Mouse (Mus musculus): Measurements from ENCODE around the gene 4632433K11Rik. TPM values are rescaled to one million over a fixed set of nuclear protein-coding genes. Genes with fewer than 3 reads are reported as not detected.
A peak's percentile ranks its signal among the peaks of the same experiment; 100 is the strongest.
"Not testable (repeated sequence)": the region's sequence is repeated elsewhere in the genome, so short reads cannot be mapped to it uniquely, and the experiment has no call there.

4632433K11Rik gene
- polyA plus RNA-seq, 1 experiment from 2014 or later, result 0.13 TPM

DNA sequence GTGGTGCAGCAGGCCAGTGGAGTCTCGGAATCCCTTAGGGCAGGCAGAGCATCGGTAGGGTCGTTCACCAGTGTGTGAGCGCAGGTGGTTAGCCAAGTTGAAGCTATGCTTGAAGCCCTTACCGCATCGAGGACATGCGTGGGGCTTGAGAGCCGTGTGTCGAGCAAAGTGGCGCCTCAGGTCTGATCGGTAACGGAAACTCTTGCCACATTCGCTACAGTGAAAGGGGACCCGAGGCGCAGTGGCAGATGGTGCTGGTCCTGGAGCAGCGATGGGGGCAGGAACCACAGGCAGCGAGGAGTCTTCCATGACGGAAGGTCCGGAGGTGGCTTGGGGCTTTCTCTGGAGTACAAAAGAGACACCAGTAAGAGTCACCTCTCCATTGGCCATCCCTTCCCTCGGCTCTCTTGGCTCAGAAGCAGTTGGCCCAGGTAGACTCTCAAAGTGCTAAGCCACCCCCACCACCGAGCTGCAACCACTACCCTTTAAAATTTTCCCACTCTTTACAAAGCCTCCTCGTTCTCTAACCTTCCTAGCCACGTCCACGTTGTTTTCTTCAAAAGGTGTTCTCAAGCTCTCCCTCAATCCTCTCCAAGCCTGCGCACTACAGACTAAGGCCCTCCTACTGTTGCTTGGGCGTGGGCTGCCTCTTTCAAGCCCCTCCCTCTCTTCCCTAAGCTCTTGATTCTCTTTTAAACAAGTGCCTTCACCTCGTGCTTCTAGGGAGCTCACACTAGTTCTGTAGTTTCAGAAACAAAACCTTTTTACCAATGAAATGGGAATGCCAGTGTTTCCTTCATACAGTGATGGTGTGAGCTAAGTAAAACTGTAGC, 21.0 kb upstream of the 4632433K11Rik start:
- 92% methylated on average over 27 of the region's 27 CpGs for WGBS

DNA sequence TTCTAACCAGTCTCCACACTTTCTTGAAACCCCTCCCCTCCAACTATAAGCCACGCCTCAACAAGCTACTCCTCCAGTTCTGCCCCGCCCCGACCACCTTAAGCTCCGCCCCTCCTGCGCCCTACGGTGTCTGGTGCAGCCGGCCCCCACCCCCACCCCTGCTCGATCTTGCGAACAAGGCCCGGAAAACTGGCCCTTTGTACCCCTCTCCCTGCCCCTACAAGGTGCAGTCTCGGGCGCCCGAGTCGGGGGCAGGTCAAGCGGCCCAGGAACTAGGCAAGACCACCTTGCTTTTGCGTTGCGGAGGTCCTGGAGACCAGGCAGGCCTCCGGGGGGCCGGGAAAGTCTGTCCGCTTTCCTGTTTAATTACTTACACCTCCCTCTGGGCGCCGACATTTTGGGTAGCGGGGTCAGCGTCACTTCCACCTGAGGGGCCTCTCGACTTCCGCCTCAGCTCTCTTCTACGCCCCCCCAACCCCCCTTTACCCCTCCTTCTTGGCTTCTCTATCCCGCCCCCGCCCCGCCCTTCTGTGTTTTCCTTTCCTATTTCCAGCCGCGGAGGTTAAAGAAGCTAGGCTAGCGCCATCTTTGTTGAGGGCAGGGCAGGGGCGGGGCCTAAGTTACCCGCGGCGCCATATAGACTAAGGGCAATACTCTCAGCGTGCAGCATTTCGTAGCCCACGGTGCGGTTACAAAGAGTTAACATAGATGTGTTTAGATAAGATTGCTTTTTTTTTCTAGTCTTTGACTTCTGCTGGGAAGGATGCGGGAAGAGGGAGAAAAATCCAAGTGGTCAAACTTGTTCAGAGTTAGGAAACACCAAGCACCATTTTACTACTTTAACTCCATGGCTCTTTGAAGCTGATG, 19.4 kb upstream of the 4632433K11Rik start, which contains the start of the genes Zfp524 and Fiz1:
Zfp524 (plus strand) TSS at position 165 of the 867 bp plus-strand sequence.
Fiz1 (minus strand) TSS at position 447 of the 867 bp plus-strand sequence.
- H3K9me3 ChIP-seq, result no peaks in the 10 kb centered on the region
- WGBS, result under 1% methylated on average over 41 of the region's 42 CpGs
- H3K4me1 ChIP-seq, result peaks cover 14% of the 10 kb centered on the region
- peak within 1 kb of the TSS; percentile 99 for H3K27ac ChIP-seq
- peak within 1 kb of the TSS; percentile 83 for H3K9ac ChIP-seq
- peak within 1 kb of the TSS; percentile 68 for H3K4me3 ChIP-seq
- peak; percentile 82 for ATAC-seq (ENCODE audit: low FRiP score, low read depth)
- peaks cover 52% of the 10 kb centered on the region for H3K36me3 ChIP-seq
- H3K27me3 ChIP-seq, result no peaks in the 10 kb centered on the region
- peak within 1 kb of the TSS; percentile 70 for H3K4me2 ChIP-seq (replicated peaks)

More for the DNA sequence above, 21.0 kb upstream of the 4632433K11Rik start:
- peaks cover 65% of the 10 kb centered on the region for H3K36me3 ChIP-seq
- peaks cover 5% of the 10 kb centered on the region; the same call in 1 of the 2 replicates for H3K9me3 ChIP-seq
- H3K4me2 ChIP-seq (replicated peaks), result peak overlapping the region; percentile 62
- H3K4me3 ChIP-seq, result peak overlapping the region; percentile 68
- no peak overlapping the region for H3K27ac ChIP-seq
- H3K27me3 ChIP-seq, result no peaks in the 10 kb centered on the region
- ATAC-seq (ENCODE audit: low FRiP score, low read depth), result no peak
- H3K9ac ChIP-seq, result no peak overlapping the region
- peaks cover 10% of the 10 kb centered on the region for H3K4me1 ChIP-seq

DNA sequence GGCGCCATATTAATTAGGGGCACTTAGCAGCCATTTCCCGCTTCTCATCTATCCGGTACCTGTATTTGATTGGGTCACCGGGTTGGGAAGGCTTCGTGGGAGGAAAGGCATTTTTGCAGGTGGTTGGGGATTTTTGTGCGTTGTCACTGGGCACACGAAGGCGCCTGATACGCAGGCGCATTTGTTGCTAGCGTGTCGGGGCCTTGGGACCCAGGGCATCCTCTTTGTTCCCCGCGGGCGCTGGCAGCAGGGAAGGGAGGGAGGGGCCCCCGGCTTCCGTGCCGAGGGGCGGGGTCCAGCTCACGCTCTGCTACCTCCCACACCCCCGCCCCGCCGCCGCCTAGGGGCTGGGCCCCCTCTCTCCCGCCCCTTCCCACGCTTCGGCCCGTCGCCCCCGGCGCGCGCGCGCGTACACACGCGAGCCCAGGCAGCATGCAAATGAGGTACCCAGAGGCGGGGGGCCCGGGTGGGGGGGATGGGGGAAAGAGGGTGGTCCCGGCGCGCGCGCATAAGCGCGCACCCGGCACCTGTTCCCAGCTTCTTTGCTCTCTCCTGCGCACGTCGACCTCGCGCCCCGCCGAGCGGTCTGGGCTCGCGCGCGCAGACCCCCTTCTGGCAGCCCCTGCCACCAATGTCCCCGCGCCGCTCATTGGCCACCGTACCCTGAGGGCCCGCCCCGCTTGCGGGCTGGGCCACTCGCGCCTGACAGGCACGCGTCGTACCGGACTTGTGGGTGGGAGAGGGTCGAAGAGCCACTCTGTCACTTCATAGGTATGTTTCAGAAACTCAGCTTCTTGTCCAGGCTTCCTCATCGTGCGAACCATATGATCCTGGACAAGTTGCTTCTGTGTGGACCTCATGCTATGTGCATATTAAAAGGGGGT, 18.6 kb upstream of the 4632433K11Rik start, which contains the start of gene Gm44973:
Gm44973 (plus strand) TSS at position 379 of the 884 bp plus-strand sequence.
- WGBS, result 1% methylated on average over 60 of the region's 76 CpGs
- Histone ChIP-seq H3K9me3 (no peaks in the 10 kb centered on the region), H3K9ac (peak within 1 kb of the TSS; percentile 83), H3K4me2 (replicated peaks) (peak within 1 kb of the TSS; percentile 70), H3K36me3 (peaks cover 44% of the 10 kb centered on the region), H3K4me3 (peak within 1 kb of the TSS; percentile 68), H3K27me3 (no peaks in the 10 kb centered on the region), H3K4me1 (peaks cover 15% of the 10 kb centered on the region), H3K27ac (peak within 1 kb of the TSS; percentile 99)
- ATAC-seq (ENCODE audit: low FRiP score, low read depth), result peak; percentile 78

DNA sequence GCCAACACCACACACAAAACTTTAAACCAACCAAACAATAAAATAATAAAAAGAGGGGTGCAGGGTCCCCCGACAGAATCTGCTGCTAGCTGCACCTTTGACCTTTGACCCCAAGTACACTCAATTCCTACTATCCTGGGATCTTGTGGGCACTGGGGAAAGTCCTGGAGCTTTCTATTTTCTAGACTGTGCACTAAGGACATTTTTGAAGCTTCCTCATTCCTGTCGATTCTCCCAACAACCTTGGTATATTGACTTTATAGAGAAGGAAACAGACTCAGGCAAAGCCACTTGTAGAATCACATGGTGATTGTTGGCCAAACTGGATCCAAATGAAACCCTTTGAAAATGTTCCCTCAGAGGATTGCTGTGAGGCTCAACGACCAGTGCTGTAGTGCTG, 17.9 kb upstream of the 4632433K11Rik start:
- Histone ChIP-seq H3K36me3 (peaks cover 37% of the 10 kb centered on the region), H3K4me2 (replicated peaks) (peak overlapping the region; percentile 70), H3K27ac (peak overlapping the region; percentile 99), H3K4me3 (peak overlapping the region; percentile 68), H3K9ac (peak overlapping the region; percentile 65), H3K4me1 (peaks cover 17% of the 10 kb centered on the region), H3K27me3 (no peaks in the 10 kb centered on the region), H3K9me3 (no peaks in the 10 kb centered on the region)
- ATAC-seq (ENCODE audit: low FRiP score, low read depth), result no peak
- 59% methylated on average over 3 of the region's 3 CpGs for WGBS

DNA sequence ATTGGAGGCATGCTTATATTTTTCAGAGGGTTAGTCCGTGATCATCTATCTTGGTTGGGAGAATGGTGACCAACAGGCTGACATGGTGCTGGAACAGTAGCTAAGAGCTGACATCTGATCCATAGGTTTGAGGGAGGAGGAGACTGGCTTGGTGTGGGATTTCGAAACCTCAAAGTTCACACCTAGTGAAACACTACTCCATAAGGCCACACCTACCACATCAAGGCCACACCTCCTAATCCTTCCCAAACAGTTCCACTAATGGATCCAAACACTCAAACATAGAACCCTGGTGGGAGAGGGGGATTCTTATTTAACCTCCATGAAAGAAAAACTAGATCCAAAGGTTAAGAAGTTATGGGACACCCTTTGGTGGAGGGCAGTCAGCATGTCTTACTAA, 17.0 kb upstream of the 4632433K11Rik start:
- Histone ChIP-seq H3K9ac (no peak overlapping the region), H3K4me1 (peaks cover 25% of the 10 kb centered on the region), H3K27me3 (no peaks in the 10 kb centered on the region), H3K27ac (no peak overlapping the region), H3K4me2 (replicated peaks) (no peak overlapping the region), H3K9me3 (no peaks in the 10 kb centered on the region), H3K4me3 (no peak overlapping the region), H3K36me3 (peaks cover 33% of the 10 kb centered on the region)
- ATAC-seq (ENCODE audit: low FRiP score, low read depth), result no peak
- 96% methylated on average over 2 of the region's 2 CpGs for WGBS

DNA sequence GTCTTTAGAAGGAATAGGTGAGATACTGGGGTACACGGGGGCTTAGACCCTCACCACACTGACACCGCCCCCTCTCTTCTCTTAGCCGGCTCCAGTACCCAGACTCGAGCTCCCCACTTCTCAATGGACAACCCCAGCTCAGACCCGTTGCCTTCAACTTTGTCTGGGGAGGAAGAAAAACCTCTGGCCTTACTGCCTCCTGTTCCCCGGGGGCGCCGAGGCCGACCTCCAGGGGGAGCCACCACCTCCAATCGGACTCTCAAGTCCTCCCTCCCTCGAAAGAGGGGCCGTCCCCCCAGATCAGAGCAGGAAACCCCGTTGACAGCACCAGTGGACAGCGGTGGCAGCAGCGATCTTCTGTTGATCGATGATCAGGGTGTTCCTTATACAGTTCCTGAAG, 16.6 kb upstream of the 4632433K11Rik start:
- H3K4me2 ChIP-seq (replicated peaks), result no peak overlapping the region
- H3K9me3 ChIP-seq, result no peaks in the 10 kb centered on the region
- peaks cover 33% of the 10 kb centered on the region for H3K36me3 ChIP-seq
- no peak overlapping the region for H3K4me3 ChIP-seq
- H3K27ac ChIP-seq, result no peak overlapping the region
- no peaks in the 10 kb centered on the region for H3K27me3 ChIP-seq
- 91% methylated on average over 16 of the region's 16 CpGs for WGBS
- no peak for ATAC-seq (ENCODE audit: low FRiP score, low read depth)
- no peak overlapping the region for H3K9ac ChIP-seq
- H3K4me1 ChIP-seq, result peaks cover 27% of the 10 kb centered on the region

DNA sequence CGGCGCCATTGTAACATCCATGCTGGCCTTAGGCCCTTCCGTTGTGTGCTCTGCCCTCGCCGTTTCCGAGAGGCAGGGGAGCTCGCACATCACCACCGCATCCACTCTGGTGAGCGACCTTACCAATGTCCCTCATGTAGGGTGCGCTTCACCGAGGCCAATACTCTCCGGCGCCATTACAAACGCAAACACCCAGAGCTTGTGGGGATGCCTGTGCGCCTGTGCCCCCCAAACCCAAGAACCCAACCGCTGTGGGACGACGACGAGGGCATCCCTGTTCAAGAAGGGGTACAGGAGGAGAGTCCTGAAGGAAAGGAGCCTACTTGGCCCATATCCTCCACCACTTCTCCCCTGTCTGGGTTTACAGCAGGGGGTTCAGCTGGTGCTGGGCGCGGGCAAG, 16.0 kb upstream of the 4632433K11Rik start:
- WGBS, result 97% methylated on average over 21 of the region's 21 CpGs
- H3K9ac ChIP-seq, result no peak overlapping the region
- peaks cover 33% of the 10 kb centered on the region for H3K36me3 ChIP-seq
- no peaks in the 10 kb centered on the region for H3K9me3 ChIP-seq
- H3K27ac ChIP-seq, result no peak overlapping the region
- no peak overlapping the region for H3K4me2 ChIP-seq (replicated peaks)
- H3K4me1 ChIP-seq, result peaks cover 27% of the 10 kb centered on the region
- no peaks in the 10 kb centered on the region for H3K27me3 ChIP-seq
- H3K4me3 ChIP-seq, result no peak overlapping the region
- ATAC-seq (ENCODE audit: low FRiP score, low read depth), result no peak

DNA sequence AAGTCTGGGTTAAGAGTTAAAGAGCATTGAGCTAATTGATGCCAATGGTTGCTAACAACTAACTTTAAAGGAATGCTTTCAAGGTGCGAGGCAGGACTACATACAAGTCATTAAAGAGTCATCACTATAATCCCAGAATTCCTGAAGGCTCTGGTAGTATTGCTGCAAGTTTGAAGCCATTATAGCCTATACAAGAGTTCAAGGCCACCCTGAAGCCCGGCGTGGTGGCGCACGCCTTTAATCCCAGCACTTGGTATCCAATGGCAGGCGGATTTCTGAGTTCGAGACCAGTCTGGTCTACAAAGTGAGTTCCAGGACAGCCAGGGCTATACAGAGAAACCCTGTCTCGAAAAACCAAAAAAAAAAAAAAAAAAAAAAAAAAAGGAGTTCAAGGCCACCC, 14.3 kb upstream of the 4632433K11Rik start:
- Histone ChIP-seq H3K27ac (peak overlapping the region; percentile 97), H3K9ac (peak overlapping the region; percentile 97), H3K36me3 (peaks cover 46% of the 10 kb centered on the region), H3K4me2 (replicated peaks) (peak overlapping the region; percentile 91), H3K4me1 (peaks cover 21% of the 10 kb centered on the region), H3K4me3 (peak overlapping the region; percentile 85)
- not testable (repeated sequence) for H3K27me3 ChIP-seq; ATAC-seq (ENCODE audit: low FRiP score, low read depth); H3K9me3 ChIP-seq
- 26% methylated on average over 8 of the region's 8 CpGs for WGBS

DNA sequence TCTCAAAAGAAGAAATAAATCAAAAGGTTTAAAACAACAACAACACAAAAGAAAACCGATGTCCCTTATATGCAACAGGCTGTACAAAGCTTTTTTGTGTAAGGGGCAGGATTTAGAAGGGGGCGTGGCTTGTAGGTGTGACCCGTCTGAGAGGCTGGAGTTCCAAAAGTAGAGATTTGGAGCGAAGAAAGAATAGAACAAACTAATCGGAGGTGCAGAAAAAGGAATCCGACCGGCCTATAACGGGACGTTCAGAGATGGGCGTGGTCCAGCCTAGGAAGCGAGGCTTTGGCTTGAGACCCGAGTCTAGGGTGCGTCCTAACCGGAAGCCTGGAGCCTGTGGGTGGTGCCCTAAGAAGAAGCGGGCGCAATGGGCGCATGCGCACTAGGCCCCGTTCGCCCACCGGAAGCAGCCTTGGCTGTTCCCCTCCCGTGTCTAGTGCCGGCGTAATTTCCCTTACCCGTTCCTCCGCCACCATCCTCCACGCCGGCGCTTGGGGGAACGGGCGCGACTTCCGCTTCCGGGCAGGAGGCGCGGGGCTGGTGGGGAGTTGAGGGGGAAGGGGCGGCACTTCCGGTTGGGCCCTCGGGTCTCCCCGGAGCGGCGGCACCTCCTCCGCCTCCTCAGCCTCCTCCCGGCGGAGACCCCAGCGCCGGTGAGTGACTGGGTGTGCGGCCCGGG, 13.8 kb upstream of the 4632433K11Rik start, which contains the start of the genes Zfp865 and Ccdc106:
Zfp865 (plus strand) TSS at position 377 of the 682 bp plus-strand sequence.
Ccdc106 (plus strand) TSS at position 554 of the 682 bp plus-strand sequence.
- peak; percentile 90 for ATAC-seq (ENCODE audit: low FRiP score, low read depth)
- Histone ChIP-seq H3K9ac (peak within 1 kb of the TSS; percentile 97), H3K4me2 (replicated peaks) (peak within 1 kb of the TSS; percentile 91), H3K4me3 (peak within 1 kb of the TSS; percentile 85), H3K27me3 (no peaks in the 10 kb centered on the region), H3K27ac (peak within 1 kb of the TSS; percentile 97), H3K4me1 (peaks cover 21% of the 10 kb centered on the region), H3K36me3 (peaks cover 52% of the 10 kb centered on the region), H3K9me3 (no peaks in the 10 kb centered on the region)
- under 1% methylated on average over 42 of the region's 49 CpGs for WGBS

DNA sequence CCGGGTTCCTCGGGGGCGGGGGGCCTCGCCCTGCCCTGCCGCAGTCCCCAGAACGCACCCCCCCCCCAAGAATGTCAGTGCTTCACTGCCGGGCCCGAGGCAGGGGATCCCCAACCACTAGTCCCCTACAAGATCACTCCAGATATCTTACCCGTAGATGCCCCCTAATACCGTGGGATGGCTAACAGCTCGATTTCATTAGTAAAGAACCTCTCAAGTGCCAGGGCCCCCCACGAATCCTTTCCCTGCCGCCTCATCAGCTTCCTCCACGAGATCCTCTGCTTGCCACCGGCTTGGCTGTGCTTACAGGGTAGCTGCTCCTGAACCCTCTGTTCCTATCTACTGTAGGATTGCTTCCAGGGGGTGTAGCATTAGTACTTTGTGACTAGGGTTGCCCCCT, 13.2 kb upstream of the 4632433K11Rik start:
- H3K4me1 ChIP-seq, result peaks cover 21% of the 10 kb centered on the region
- peak overlapping the region; percentile 85 for H3K4me3 ChIP-seq
- H3K27ac ChIP-seq, result peak overlapping the region; percentile 97
- H3K27me3 ChIP-seq, result no peaks in the 10 kb centered on the region
- no peaks in the 10 kb centered on the region for H3K9me3 ChIP-seq
- H3K4me2 ChIP-seq (replicated peaks), result peak overlapping the region; percentile 91
- H3K9ac ChIP-seq, result peak overlapping the region; percentile 97
- H3K36me3 ChIP-seq, result peaks cover 57% of the 10 kb centered on the region
- WGBS, result 0% methylated on average over 10 of the region's 15 CpGs
- no peak for ATAC-seq (ENCODE audit: low FRiP score, low read depth)
